Mouse (Mus musculus) embryo, embryonic 11 days (tissue): ENCODE results near the gene Cdh23.
A peak's percentile ranks its signal among the peaks of the same experiment; 100 is the strongest.

Experiments
- DNase-seq: peaks from one replicate; pipeline ENCODE4 v3.0.0-alpha.2; 2015

Cdh23 gene

GRCm38 (mm10) chr10:60357901-60358300 is 338.4 kb downstream of the Cdh23 start:
- no peak for DNase-seq

GRCm38 (mm10) chr10:60357441-60357840 is 338.8 kb downstream of the Cdh23 start:
- DNase-seq, result no peak

GRCm38 (mm10) chr10:60354881-60355677 is 341.2 kb downstream of the Cdh23 start:
- no peak for DNase-seq

- DNase-seq, result no peak
Observed at GRCm38 (mm10) chr10:60354003-60354325, 342.3 kb downstream of the Cdh23 start.

GRCm38 (mm10) chr10:60353241-60354002 is 342.9 kb downstream of the Cdh23 start:
- DNase-seq, result no peak

GRCm38 (mm10) chr10:60351761-60352455 is 344.4 kb downstream of the Cdh23 start:
- peak; percentile 74 for DNase-seq

- no peak for DNase-seq
Observed at GRCm38 (mm10) chr10:60351248-60351647, 345.0 kb downstream of the Cdh23 start.

- DNase-seq, result peak; percentile 81
Observed at GRCm38 (mm10) chr10:60350805-60351167, 345.5 kb downstream of the Cdh23 start.

GRCm38 (mm10) chr10:60350077-60350804 is 346.0 kb downstream of the Cdh23 start:
- DNase-seq, result no peak

- no peak for DNase-seq
Observed at GRCm38 (mm10) chr10:60349644-60350043, 346.6 kb downstream of the Cdh23 start.

GRCm38 (mm10) chr10:60349056-60349455 is 347.2 kb downstream of the Cdh23 start:
- peak; percentile 21 for DNase-seq

GRCm38 (mm10) chr10:60347768-60348610 is 348.3 kb downstream of the Cdh23 start:
- DNase-seq, result no peak

- peak; percentile 86 for DNase-seq
Observed at GRCm38 (mm10) chr10:60346701-60347405, 349.4 kb downstream of the Cdh23 start, which contains the start of gene Vsir. Gene Vsir, plus strand, starts transcription at chr10:60346851.

GRCm38 (mm10) chr10:60346056-60346455 is 350.2 kb downstream of the Cdh23 start:
- no peak for DNase-seq

GRCm38 (mm10) chr10:60344111-60344510 is 352.2 kb downstream of the Cdh23 start:
- DNase-seq, result no peak

GRCm38 (mm10) chr10:60341528-60341927 is 354.8 kb downstream of the Cdh23 start:
- no peak for DNase-seq

GRCm38 (mm10) chr10:60335021-60335420 is 361.3 kb downstream of the Cdh23 start:
- DNase-seq, result no peak

- DNase-seq, result no peak
Observed at GRCm38 (mm10) chr10:60334583-60334982, 361.7 kb downstream of the Cdh23 start.

- no peak for DNase-seq
Observed at GRCm38 (mm10) chr10:60328963-60329650, 367.2 kb downstream of the Cdh23 start.

- no peak for DNase-seq
Observed at GRCm38 (mm10) chr10:60316166-60316565, 380.1 kb downstream of the Cdh23 start.

- DNase-seq, result no peak
Observed at GRCm38 (mm10) chr10:60313606-60314005, 382.7 kb downstream of the Cdh23 start.
